Mouse (Mus musculus): Measurements from ENCODE around the gene Ptprr.

DNA sequence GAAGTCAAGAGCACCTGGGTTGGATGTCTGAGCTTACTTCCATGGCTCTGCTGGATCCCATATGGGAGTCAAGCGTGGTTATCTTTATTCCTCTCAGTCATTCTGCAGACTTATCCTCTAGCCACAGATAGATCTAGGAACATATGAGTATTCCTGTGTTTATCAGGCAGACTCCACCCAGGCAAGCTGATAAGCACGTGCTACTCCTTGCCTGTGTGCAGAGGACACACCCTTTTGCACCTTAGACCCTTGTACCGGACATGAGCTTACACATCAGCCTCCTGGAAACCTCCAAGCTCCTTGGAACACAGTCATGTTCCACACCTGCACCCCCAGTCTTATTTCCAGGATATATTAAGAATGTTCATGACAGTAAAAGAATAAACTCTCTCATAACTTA, 165.2 kb downstream of the Ptprr start:
- TF ChIP-seq POLR2A (IDR thresholded peaks at IDR 0.05; ENCODE audit: insufficient read depth, low read depth, low read length) (no peak), CTCF (IDR thresholded peaks at IDR 0.05; ENCODE audit: insufficient read depth, low read depth, low read length) (no peak)
